Mouse (Mus musculus): ENCODE measurements around the gene Hunk.

DNA sequence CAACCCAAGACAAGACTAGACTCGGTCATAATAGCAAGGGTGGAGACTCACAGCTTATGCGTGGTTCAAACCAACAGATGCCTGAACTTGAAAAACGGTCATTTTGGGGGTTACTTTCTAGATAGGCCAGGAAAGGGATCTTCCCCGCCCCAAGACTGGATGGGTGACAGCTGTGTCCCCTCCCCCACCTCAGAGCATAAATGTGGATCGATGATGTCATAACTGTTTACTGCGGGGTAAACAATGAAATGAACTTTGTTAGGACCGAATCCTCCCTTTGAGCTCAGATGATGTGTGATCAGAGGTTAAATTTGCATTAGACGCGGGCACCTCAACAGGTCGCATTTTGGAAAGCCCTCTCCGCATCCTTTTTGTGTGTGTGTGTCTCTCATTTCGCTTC is 967 bp upstream of the Hunk start:
- TF ChIP-seq POLR2A (IDR thresholded peaks at IDR 0.05; ENCODE audit: extremely low read depth, insufficient read depth, low read length), result no peak
- no peak for TF ChIP-seq CTCF (IDR thresholded peaks at IDR 0.05; ENCODE audit: extremely low read depth, insufficient read depth, low read length)

All from cortical plate, adult 2 months (tissue).